Mouse (Mus musculus) layer of hippocampus, adult 9-11 months (tissue): ENCODE results near the gene Galp.
"Not testable (repeated sequence)": the region's sequence is repeated elsewhere in the genome, so short reads cannot be mapped to it uniquely, and the experiment has no call there.

ENCODE experiments used
- DNase-seq: peaks from one replicate; pipeline ENCODE4 v3.0.0; 2022

Galp gene

GRCm38 (mm10) chr7:6196790-6197189 is at the start of gene Galp:
Gene Galp (plus strand): TSS chr7:6197090.
- no peak for DNase-seq

GRCm38 (mm10) chr7:6147688-6148087 is 49.2 kb upstream of the Galp start:
- no peak for DNase-seq

- DNase-seq: no peak
These were observed 45.6 kb upstream of the Galp start for GRCm38 (mm10) chr7:6151266-6151665.

GRCm38 (mm10) chr7:6152036-6152435 is 44.9 kb upstream of the Galp start:
- DNase-seq: no peak

- no peak for DNase-seq
These were observed 43.8 kb upstream of the Galp start for GRCm38 (mm10) chr7:6153131-6153530.

- DNase-seq: no peak
These were observed 42.7 kb upstream of the Galp start for GRCm38 (mm10) chr7:6154164-6154563.

GRCm38 (mm10) chr7:6155031-6155872 is 41.6 kb upstream of the Galp start:
- peak; percentile 81 for DNase-seq

- DNase-seq: peak; percentile 98
These were observed 40.9 kb upstream of the Galp start, which contains the start of gene Zfp787 for GRCm38 (mm10) chr7:6155901-6156411. Gene Zfp787 (minus strand): TSS chr7:6155997.

- no peak for DNase-seq
These were observed 39.9 kb upstream of the Galp start for GRCm38 (mm10) chr7:6156901-6157472.

- no peak for DNase-seq
These were observed 39.4 kb upstream of the Galp start for GRCm38 (mm10) chr7:6157479-6157878.

- DNase-seq: no peak
These were observed 37.3 kb upstream of the Galp start for GRCm38 (mm10) chr7:6159604-6160003.

GRCm38 (mm10) chr7:6161541-6161940 is 35.3 kb upstream of the Galp start:
- DNase-seq: no peak

GRCm38 (mm10) chr7:6162172-6162571 is 34.7 kb upstream of the Galp start:
- no peak for DNase-seq

- DNase-seq: no peak
These were observed 32.2 kb upstream of the Galp start for GRCm38 (mm10) chr7:6164671-6165070.

- DNase-seq: peak; percentile 49
These were observed 27.5 kb upstream of the Galp start for GRCm38 (mm10) chr7:6169403-6169802.

GRCm38 (mm10) chr7:6170391-6170790 is 26.5 kb upstream of the Galp start:
- no peak for DNase-seq

- no peak for DNase-seq
These were observed 26.0 kb upstream of the Galp start for GRCm38 (mm10) chr7:6170871-6171270.

GRCm38 (mm10) chr7:6171444-6172005 is 25.4 kb upstream of the Galp start:
- peak; percentile 70 for DNase-seq

- DNase-seq: peak; percentile 99
These were observed 24.8 kb upstream of the Galp start, which contains the start of gene Zfp444 for GRCm38 (mm10) chr7:6172006-6172649. Gene Zfp444 (plus strand): TSS chr7:6172226.

- no peak for DNase-seq
These were observed 24.1 kb upstream of the Galp start for GRCm38 (mm10) chr7:6172674-6173244.

- no peak for DNase-seq
These were observed 23.0 kb upstream of the Galp start for GRCm38 (mm10) chr7:6173872-6174271.

- not testable (repeated sequence) for DNase-seq
These were observed 22.4 kb upstream of the Galp start for GRCm38 (mm10) chr7:6174365-6174987.
